Mouse (Mus musculus): ENCODE measurements around the gene Fibcd1. TPM values are rescaled to one million over a fixed set of nuclear protein-coding genes. Genes with fewer than 3 reads are reported as not detected.

Gene Fibcd1
- total RNA-seq, 2 experiments from 2014 or later, result not detected

DNA sequence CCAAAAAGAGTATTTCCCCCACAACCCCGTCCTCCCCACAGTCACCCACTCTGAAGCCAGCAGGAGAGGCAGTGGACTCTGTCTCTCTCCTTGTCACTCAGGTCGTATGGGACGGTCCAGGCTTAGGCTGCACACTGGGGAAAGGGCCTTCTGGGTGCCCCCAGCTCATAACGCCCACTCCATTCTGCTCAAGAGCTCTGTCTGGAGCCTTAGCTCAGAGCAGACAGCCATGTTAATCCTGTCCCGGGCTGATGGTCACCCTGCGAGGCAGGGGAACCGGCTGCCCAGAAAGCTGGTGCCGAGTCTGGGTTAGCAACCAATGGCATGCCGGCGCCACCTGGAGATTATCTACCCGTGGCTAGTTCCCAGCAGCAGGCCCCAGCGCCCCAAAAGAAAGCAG lies 12.7 kb upstream of the Fibcd1 start:
- intact Hi-C loops (cut with DNase I), result no loop called here

DNA sequence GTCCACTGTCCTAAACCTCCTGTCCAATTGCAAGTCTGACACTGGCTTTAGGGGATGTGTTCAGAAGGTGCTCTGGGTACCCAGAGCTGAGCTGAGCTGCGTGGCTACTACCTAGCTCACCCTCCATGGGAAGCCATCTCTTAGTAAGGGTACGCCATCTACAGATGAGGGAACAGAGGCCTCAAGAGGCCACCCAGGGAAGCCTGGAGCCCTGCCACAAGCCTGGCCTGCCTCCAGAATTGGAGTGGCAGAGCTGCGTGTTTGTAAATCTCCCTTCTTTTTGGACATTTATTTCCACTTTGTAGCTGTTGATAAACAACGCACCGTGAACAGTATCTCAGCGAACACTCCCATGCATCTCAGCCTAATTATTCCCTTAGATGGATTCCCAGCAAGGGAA lies 11.4 kb upstream of the Fibcd1 start:
- peak in 1 of 2 experiments; percentile 13 for DNase-seq
- intact Hi-C loops (cut with DNase I), result no loop called here

More for the DNA sequence above, 12.7 kb upstream of the Fibcd1 start:
- DNase-seq, result no peak

DNA sequence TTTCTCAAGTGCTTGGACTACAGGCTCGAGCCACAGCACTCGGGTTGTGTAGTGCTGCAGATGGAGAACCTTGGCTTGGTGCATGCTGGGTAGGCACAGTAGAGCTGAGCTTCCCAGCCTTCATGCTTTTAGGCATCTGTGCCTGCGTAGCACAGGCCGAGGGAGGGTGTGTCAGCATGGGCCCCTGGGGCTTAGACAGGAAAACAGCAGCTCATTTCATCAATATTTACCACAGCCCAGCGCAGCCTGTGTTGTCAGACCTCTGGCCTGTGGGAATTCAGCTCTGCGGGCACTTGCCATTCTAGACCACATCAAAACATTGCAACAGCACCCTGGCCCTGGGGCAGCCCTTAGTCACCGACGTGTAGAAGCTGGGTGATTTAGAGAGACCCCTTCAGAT lies 10.2 kb upstream of the Fibcd1 start:
- intact Hi-C loops (cut with DNase I), result no loop called here
- DNase-seq, result no peak

DNA sequence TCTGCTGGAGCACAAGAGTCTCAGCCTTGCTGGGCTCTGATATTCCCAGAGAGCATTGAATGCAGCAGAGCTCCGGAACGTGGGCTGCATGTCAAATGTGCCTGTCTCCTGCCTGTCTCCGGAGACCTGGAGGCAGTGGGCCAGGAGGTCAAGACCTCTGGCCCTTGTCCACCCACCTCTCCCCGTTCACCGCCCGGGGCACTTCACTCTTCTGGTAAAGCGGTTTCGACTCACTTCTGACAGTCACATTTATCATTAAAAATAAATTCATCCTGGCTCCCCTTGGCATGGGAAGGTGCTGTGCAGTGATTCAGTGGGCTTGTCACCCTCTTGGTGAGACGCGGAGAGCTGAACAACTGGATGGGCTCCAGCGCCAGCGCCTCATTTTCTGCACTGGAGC lies 4.3 kb upstream of the Fibcd1 start:
- intact Hi-C loops (cut with DNase I), result no loop called here

DNA sequence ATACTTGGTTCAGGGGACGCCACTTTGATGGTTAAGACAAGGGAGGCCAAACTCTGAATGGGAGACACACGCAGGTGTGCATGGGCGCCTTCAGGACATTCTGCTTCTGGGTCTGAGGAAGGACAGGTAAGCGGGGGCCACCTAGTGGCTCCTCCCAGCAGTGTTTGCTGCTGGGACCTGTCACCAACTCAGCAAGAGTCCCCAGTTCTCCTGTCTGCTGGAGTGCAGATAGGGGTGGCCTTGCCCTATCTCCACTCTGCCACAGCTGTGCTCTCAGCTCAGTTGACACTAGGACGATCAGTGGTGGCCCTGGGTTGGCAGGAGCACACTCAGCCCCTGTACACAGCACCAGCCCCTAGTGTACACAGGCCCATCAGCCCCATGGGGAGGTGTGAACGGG lies 2.1 kb upstream of the Fibcd1 start:
- DNase-seq, result no peak
- intact Hi-C loops (cut with DNase I), result loop anchor here (1.0 kb wide), 1 partner anchor 165 kb away; no protein-coding TSS in a partner anchor

More for the DNA sequence above, 4.3 kb upstream of the Fibcd1 start:
- no peak for DNase-seq

DNA sequence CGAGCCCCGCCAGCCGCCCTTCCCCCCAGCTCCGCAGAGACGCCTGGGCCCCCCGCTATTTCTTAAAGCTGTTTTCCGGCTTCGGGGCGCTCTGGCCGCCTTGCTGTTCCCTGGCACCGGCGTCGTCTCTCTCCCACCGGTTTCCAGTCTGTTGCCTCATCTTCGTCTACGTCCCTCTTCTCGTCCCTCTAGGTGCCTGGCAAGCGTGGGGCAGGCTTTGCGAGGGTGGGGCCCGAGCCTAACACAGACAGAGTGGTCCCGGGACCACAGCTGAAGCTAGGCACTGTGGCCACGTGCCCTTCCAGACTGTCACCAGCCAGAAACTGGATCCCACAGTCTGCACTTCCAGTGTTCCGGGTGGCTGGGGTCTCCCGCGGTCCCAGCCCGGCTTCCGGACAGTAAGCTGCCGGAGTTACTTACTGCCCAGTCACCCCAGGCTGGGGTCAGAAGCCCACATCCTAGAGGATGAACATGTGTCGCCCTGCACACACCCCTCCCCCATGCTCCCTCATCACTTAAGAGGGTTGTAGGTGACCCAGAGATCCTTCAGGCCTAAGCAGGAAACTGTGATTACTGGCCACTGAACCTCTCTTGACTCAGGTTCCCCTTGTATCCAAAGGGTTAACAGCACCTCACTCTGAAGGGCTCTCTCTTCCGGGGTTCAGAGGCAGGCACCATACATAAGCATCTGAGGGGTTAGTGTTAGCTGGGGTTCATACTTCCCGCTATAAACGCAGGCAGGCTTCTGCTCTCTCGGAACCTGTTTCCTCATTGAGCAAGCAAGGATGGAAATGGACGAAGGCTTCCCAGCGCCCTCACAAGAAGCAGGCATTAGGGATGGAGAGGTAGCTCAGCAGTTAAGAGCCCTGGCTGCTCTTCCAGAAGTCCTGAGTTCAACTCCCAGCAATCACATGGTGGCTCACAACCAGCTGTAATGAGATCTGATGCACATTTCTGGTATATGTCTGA lies 1.2 kb upstream of the Fibcd1 start:
- no peak for DNase-seq
- intact Hi-C loops (cut with DNase I), result no loop called here

DNA sequence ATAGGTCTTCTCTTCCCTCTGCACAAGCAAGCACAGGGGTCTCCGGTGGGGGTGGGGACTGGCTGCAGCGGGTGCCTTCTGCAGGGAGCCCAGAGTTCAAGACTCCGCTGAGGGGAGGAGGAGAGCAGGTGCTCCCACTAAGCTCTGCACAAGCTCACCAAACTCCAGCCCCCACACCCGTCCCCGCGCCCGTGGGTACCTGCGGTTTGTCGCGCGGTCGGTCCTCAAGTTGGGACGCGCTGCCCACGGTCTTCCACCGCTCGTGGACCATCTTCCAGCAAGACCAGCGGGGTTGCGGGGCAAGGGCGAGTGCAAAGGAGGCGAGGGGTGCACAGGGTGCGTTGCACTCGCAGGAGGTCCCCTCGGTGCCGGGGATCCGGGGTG lies 301 bp downstream of the Fibcd1 start:
- intact Hi-C loops (cut with DNase I), result no loop called here
- no peak for DNase-seq

DNA sequence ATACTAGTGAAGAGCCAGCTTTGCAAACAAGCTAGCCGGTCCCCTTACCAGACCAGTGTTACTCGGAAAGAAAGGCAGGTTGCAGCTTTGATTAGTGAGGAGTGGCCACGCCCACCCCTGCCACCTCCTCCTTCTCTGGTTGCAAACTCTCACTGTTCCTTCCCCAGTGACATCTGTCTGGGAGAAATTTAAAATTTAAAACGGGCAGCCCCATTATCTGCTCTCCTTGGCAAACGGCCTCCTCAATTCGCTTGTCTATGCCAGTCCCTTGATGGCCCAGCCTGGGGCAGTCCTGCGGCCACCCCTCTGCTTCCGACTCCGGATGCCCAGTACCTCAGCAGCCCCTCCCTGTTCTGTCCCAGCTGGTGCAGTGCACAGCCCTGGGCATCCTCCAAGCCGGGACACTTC lies 1.1 kb downstream of the Fibcd1 start:
- intact Hi-C loops (cut with DNase I), result no loop called here
- DNase-seq, result no peak

DNA sequence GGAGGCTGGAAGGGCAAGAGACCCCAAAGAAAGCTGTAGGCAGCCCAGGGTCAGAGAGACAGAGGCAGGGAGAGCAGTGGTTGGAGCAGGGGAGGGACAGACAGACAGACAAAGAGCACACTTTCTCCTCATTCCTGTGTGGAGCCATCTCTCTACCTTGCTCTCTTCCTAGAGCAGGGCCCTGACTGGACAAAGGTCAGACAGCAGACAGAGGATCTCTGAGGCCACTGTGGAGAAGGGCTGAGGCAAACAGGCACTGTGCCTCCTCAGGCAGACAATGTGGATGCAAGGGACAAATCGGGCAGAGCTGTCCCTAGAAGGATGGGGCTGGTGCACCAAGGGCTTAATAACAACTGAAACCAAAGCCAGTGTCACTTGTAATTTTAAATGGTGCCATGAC lies 6.9 kb downstream of the Fibcd1 start:
- intact Hi-C loops (cut with DNase I), result no loop called here
- DNase-seq, result no peak

DNA sequence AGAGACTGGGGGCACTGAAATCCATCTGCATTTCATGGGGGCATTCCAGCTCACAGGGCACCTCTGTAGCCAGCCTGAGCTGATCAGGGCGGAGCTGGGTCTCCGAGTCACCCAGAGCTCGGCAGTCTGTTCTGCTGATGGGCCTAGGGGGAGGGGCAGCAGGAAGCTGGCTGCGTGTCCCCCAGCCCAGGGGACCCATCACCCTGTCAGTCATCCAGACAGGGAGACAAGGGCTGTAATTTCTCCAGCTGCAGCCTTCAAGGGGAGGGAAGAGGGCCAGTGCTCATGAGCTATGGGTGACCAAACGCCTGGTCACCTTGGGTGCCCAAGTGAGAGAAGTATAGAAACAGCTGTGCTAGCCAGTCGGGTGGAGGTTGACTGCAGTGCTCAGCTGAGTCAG lies 8.8 kb downstream of the Fibcd1 start:
- intact Hi-C loops (cut with DNase I), result no loop called here

DNA sequence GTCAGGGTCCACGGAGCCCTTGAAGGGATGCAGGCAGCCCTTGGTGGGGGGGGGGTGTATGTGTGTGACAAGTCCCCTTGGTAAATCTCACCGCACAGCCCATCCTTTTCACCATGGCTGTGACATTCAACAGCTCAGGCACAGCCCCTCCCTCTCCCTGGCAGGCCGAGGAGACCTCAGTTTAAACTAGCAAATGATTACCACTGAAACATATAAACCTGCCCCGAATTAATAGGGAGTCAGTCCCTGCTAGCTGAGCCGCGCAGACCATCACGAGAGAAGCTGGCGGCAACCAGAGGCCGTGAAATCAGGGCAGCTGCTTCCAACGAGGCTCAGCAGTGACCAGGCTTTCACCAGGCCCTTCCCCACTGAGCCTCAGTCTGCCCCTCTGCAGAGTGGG lies 9.7 kb downstream of the Fibcd1 start:
- intact Hi-C loops (cut with DNase I), result no loop called here
- no peak for DNase-seq

More for the DNA sequence above, 8.8 kb downstream of the Fibcd1 start:
- no peak for DNase-seq

DNA sequence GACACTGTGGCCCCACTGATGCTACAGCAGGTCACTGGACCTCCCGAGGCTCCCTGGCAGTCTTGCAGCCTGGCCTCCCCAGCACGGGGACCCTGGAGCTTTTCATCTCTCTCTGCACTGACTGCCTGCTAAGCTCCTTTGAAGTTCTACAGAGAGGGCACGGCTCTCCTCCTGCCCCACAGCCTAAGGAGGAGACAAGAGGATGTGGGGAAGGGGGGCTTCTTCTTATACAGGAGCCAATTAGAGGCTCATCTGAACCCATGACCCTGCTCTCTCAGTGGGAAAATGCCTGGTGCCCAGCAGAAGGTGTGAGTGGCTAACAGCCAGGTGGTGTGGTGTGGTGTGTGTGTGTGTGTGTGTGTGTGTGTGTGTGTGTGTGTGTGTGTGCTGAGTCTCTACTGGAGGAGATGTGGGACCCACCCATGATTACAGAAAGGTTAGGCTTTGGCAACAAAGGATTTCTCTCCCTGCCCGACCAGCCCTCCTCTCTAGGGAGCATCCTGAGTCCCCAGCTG lies 17.4 kb downstream of the Fibcd1 start:
- no peak for DNase-seq
- intact Hi-C loops (cut with DNase I), result no loop called here

DNA sequence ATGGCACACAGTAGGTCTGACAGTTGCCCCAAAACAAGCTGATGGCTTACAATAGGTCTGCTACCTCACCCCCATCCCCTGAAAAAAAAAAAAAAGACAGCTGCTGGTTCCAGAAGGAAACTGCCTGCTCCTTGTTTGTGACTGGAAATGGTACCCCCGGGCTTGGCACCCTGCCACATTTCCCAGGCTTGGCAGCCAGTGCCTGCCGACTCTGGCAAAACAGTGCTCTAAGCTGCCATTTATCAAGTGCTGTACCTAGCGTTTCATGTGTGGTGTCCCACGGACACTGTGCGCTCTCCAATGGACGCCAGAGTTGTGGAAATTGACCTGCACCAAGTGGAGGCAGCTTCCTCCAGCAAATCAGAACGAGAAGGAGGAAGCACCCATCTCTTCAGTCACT lies 17.9 kb downstream of the Fibcd1 start:
- no peak for DNase-seq
- intact Hi-C loops (cut with DNase I), result no loop called here

DNA sequence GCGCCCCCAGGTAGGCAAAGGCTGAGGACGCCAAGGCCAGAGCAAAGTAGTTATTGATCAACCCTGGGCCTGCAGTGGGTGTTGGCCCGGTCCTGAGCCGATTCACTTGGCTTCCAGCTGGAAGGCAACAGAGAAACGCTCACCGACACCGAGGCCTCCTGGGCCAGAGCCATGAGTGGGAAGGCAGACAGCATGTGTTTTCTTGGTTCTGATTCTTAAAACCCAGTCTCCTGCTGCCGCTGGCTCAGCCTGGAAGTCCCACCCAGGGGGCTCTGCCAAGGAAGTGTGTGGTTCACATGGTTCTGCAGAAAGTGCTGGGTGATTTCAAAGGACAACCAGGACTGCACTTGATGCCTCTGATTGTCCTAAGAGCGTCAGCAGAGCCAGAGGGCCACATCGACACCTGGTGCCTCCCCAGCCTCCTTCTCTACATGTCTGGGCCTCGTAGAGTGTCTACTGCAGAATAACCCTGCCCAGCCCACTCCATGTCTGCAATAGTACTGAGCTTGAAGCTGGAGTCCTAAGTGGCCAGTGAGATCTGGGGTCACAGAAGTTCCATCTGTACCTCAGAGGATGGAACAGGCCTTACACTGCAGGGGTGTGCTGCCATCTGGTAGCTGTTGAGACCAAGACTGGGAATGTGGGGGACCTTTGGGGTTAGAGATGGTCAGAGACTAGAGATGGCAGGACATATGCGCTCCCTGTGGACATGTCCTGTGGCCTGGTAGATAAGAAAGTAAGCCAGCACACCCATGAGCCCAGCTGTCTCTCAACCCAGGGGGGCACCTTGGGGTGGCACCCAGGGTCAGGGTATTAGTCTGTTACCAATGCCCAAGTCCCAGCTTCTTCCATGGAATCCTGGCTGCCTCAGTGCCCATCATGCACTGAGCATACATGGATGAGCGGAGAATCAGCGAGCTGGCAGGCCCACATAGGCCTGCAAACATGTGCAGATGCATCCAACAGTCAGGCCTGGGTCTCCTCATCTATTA lies 19.4 kb downstream of the Fibcd1 start:
- no peak for DNase-seq
- intact Hi-C loops (cut with DNase I), result no loop called here

DNA sequence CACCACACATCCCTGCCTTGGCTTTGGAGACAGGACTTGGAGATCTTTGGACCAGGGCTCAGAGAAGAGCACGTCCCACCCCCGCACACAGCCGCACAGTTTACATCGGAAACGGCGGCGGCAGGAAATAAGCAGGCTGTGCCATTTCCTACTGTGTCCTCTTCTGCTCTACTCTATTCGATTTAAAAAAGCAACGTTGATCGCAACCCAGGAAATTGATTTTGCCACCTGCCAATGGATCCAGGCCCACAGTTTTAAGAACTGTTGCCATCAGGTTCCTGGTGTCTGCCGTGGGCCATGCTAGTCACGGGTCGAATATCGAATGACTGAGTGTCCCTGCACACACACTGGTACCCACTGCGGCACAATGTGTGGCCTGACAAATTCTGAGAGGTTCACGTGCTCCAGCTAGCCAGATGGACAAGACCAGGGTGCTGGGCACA lies 20.3 kb downstream of the Fibcd1 start:
- intact Hi-C loops (cut with DNase I), result no loop called here

DNA sequence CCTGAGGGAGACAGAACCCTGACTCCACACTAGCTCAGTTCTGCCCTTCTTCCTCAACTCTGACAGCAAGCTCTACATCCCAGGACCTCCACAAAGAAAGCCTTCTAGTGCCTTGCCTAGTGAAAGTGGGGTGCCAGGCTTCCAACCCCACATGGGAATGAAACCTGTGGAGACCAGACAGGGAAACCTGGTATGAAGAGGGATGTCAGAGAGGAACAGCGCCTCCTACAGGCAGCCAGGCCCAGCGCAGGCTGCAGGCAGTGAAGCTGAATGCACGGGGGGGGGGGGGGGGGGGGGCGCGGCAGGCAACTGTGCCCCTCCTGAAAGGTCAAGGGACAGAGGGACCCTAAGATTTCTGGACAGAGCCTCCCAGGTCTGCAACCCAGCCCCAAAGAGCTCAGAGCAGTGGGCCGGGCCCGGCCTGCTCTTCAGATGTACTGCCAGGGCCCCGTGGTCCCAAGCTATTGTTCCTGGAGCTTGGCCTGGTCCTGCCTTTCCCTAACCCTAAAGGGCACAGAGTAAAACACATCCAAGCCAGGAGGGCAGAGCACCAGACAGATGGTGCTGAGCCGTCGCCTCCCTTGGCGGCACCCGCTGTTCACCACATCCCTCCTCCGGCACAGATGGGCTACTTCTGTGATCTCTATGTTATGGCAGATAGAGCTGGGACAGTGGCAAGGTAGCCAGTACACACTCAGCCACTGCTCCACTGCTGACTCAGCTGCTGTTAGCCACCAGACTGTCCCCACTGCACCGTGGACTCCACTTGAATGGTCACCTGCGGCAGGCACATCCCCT lies 21.7 kb downstream of the Fibcd1 start:
- no peak for DNase-seq
- intact Hi-C loops (cut with DNase I), result no loop called here

More for the DNA sequence above, 20.3 kb downstream of the Fibcd1 start:
- no peak for DNase-seq

DNA sequence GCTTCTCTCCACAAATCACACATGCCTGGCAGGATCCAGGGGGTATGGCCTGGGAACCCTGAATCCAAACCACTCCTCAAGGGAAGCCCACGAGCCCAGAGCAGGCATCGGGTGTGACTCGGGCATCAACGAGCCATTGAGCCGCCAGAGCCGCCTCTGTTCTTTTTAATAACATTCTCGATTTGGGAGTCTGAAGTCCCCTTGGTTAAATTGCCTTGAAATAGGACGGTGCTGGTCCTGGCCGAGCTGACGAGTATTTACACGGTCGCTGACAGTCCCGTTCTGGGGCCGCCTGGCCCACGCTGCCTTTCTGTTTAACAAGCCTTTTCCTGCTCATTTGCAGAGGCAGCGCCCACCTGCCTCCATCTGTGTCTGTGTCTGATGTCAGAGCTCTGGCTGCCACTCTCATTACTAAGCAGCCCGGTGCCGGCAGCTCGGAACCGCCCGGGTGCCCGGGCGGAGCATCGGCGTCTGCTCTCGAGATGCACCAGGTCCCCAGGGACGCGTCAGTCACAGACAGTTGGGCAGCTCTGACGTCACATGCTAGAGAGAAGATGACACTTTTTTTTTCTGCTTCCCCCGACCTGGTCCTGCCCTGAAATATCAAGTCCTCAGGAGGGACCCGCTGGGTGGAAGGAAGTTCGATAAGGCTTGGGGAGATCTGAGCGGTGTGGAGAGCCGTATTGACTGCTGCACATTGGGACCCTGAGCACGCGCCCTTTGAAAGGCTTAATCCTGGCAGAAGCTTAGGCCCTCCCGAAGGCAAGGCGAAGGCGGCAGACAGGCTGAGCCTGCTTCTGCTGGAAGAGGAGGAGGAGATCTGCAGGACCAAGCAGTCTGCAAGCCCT lies 23.1 kb downstream of the Fibcd1 start:
- intact Hi-C loops (cut with DNase I), result no loop called here
- no peak for DNase-seq

DNA sequence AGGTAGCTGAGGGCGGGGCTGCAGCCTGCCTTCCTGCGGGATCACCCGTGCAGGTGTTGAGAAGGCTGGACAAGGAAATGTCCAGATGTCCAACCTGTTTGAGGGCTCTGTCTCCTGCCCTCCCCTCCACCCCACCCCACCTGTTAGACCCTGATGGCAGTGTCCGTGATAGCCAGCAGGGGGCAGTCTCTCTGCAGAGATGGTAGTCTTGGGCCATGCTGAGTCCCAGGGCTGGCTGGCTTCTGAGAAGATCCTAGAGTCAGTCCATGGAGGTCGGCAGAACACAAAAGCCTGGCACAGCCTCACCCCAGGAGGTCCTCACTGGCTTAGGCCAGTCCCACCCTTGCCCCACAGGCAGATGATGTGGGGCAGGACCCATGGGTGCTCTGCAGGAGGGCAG lies 30.4 kb downstream of the Fibcd1 start:
- intact Hi-C loops (cut with DNase I), result loop anchor here (2.0 kb wide), 1 partner anchor 99 kb away; no protein-coding TSS in a partner anchor
- peak; percentile 35 to 52 for DNase-seq

DNA sequence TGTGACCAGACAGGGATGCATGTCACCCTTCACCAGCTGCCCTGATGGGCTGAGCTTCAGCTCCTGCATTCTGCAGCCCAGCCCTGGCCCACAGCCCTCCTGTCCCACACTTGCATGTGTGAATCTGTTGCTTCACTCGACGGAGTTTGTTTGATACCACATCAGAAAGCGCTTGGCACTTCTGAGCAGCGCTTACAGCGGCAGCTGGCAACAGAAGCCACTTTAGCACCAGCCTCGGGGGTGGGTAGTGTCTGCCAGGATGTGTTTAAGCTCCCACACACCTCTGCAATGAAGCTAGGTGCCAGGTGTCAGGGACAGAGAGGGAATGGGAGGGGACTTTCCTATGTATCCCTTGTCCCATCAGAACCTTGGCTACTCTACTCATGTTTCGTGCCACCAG lies 31.1 kb downstream of the Fibcd1 start:
- intact Hi-C loops (cut with DNase I), result loop anchor here (2.0 kb wide), 1 partner anchor 100 kb away; no protein-coding TSS in a partner anchor
- DNase-seq, result no peak

All from heart, postnatal 36 days (tissue).